Mouse (Mus musculus) CH12.LX (cell line): ENCODE data around the gene Sbpl. TPM values are rescaled to one million over a fixed set of nuclear protein-coding genes. Genes with fewer than 3 reads are reported as not detected.

ENCODE experiments used
- DNase-seq: peaks from one replicate; pipeline ENCODE4 v3.0.0-alpha.2; 2013; ENCODE audit errors: extremely low read depth
- H3K27ac ChIP-seq: 2 replicates; pipeline ENCODE4 v1.5.1; 2012; ENCODE audit warnings: low read depth, mild to moderate bottlenecking, control low read depth, moderate library complexity; ENCODE audit not compliant: insufficient read depth
- H3K27me3 ChIP-seq: replicated peaks from 2 replicates; pipeline ENCODE3; 2012; ENCODE audit warnings: inconsistent platforms
- H3K36me3 ChIP-seq, 2 experiments: replicated peaks in 1 of 2; 2 replicates each; pipeline versions ENCODE3 to v1.6.1; 2012; ENCODE audit warnings: inconsistent platforms in 1 of 2, low read length in 1 of 2, mild to moderate bottlenecking in 1 of 2, mixed read lengths in 1 of 2, moderate library complexity in 1 of 2; ENCODE audit not compliant: control insufficient read depth in 1 of 2, insufficient read depth in 1 of 2
- H3K4me1 ChIP-seq, 2 experiments: 2 replicates each; pipeline ENCODE4 v1.6.1; 2012; ENCODE audit warnings: inconsistent platforms in 1 of 2, moderate library complexity in 1 of 2; ENCODE audit not compliant: insufficient read depth in 2 of 2, control insufficient read depth in 1 of 2
- H3K4me2 ChIP-seq: 2 replicates; pipeline ENCODE4 v1.6.1; 2012; ENCODE audit warnings: low read depth, mild to moderate bottlenecking, control low read depth; ENCODE audit not compliant: poor library complexity, insufficient read depth, severe bottlenecking
- H3K4me3 ChIP-seq, 3 experiments: fragments of 150-350 bp in 1 of 3; sonication (generic) in 1 of 3; replicated peaks in 1 of 3; 2 replicates each; pipeline versions ENCODE3 to v1.5.1; 2011 to 2012; ENCODE audit warnings: low read depth in 2 of 3, low read length in 2 of 3, mild to moderate bottlenecking in 2 of 3, moderate library complexity in 2 of 3, control low read depth in 1 of 3, improper control_type of control experiment in 1 of 3, inconsistent platforms in 1 of 3, mixed read lengths in 1 of 3; ENCODE audit not compliant: poor library complexity in 1 of 3
- H3K79me2 ChIP-seq: replicated peaks from 2 replicates; pipeline ENCODE4 v1.6.1; 2012; ENCODE audit warnings: mild to moderate bottlenecking, moderate library complexity; ENCODE audit not compliant: control insufficient read depth, poor library complexity, insufficient read depth, severe bottlenecking; ENCODE audit errors: extremely low read depth
- H3K9ac ChIP-seq: 2 replicates; pipeline ENCODE4 v1.6.1; 2012; ENCODE audit warnings: low read depth, mild to moderate bottlenecking, control low read depth, moderate library complexity; ENCODE audit not compliant: insufficient read depth
- H3K9me3 ChIP-seq: replicated peaks from 2 replicates; pipeline ENCODE3; 2012; ENCODE audit warnings: low read length, inconsistent platforms, mixed read lengths
- CHD1 ChIP-seq: IDR thresholded peaks from 2 replicates; pipeline ENCODE4 v1.6.1; 2012; ENCODE audit warnings: low read depth, low read length, improper control_type of control experiment, inconsistent platforms
- CHD2 ChIP-seq: IDR thresholded peaks from 2 replicates; pipeline ENCODE4 v1.6.1; 2011; ENCODE audit warnings: low read length, improper control_type of control experiment
- CTCF ChIP-seq, 2 experiments: IDR thresholded peaks in 1 of 2; conservative IDR thresholded peaks in 1 of 2; 2 replicates each; pipeline ENCODE4 v1.5.1; 2011 to 2012; ENCODE audit warnings: low read depth in 2 of 2, low read length in 2 of 2, improper control_type of control experiment in 1 of 2, inconsistent platforms in 1 of 2, mild to moderate bottlenecking in 1 of 2, moderate library complexity in 1 of 2
- E2F4 ChIP-seq: IDR thresholded peaks from 2 replicates; pipeline ENCODE4 v1.6.1; 2011; ENCODE audit warnings: low read depth, low read length, improper control_type of control experiment; ENCODE audit not compliant: insufficient replicate concordance
- EP300 ChIP-seq: IDR thresholded peaks from 2 replicates; pipeline ENCODE4 v1.6.1; 2011; ENCODE audit warnings: low read length, improper control_type of control experiment
- ETS1 ChIP-seq: conservative IDR thresholded peaks from 2 replicates; pipeline ENCODE4 v1.6.1; 2012; ENCODE audit warnings: low read depth, mild to moderate bottlenecking, inconsistent platforms, low read length, improper control_type of control experiment, moderate library complexity
- GABPA ChIP-seq: IDR thresholded peaks from 2 replicates; pipeline ENCODE4 v1.6.1; 2012; ENCODE audit warnings: low read depth, low read length, improper control_type of control experiment, inconsistent platforms; ENCODE audit not compliant: insufficient replicate concordance
- HCFC1 ChIP-seq: IDR thresholded peaks from 2 replicates; pipeline ENCODE4 v1.6.1; 2012; ENCODE audit warnings: low read depth, mild to moderate bottlenecking, inconsistent platforms, low read length, improper control_type of control experiment
- IRF4 ChIP-seq: IDR thresholded peaks from 2 replicates; pipeline ENCODE4 v1.6.1; 2014; ENCODE audit warnings: low read depth, mild to moderate bottlenecking, inconsistent platforms, low read length, improper control_type of control experiment
- JUN ChIP-seq: IDR thresholded peaks from 2 replicates; pipeline ENCODE4 v1.6.1; 2011; ENCODE audit warnings: low read depth, mild to moderate bottlenecking, low read length, improper control_type of control experiment, moderate library complexity; ENCODE audit not compliant: insufficient read depth
- JUND ChIP-seq: conservative IDR thresholded peaks from 2 replicates; pipeline ENCODE4 v1.6.1; 2011; ENCODE audit warnings: low read depth, low read length, improper control_type of control experiment
- KAT2A ChIP-seq: IDR thresholded peaks from 2 replicates; pipeline ENCODE4 v1.6.1; 2012; ENCODE audit warnings: low read length, improper control_type of control experiment, inconsistent platforms; ENCODE audit not compliant: insufficient replicate concordance
- MAFK ChIP-seq: IDR thresholded peaks from 2 replicates; pipeline ENCODE4 v1.6.1; 2011; ENCODE audit warnings: low read length, improper control_type of control experiment; ENCODE audit not compliant: insufficient replicate concordance
- MAZ ChIP-seq: IDR thresholded peaks from 2 replicates; pipeline ENCODE4 v1.6.1; 2012; ENCODE audit warnings: low read depth, mild to moderate bottlenecking, inconsistent platforms, low read length, improper control_type of control experiment, moderate library complexity
- MEF2A ChIP-seq: IDR thresholded peaks from 2 replicates; pipeline ENCODE4 v1.6.1; 2014; ENCODE audit warnings: low read depth, mild to moderate bottlenecking, inconsistent platforms, low read length, improper control_type of control experiment, borderline replicate concordance
- MXI1 ChIP-seq: IDR thresholded peaks from 2 replicates; pipeline ENCODE4 v1.6.1; 2011; ENCODE audit warnings: mild to moderate bottlenecking, low read depth, low read length, improper control_type of control experiment
- MYC ChIP-seq: IDR thresholded peaks from 2 replicates; pipeline ENCODE4 v1.6.1; 2011; ENCODE audit warnings: low read depth, mild to moderate bottlenecking, improper control_type of control experiment, low read length
- NELFE ChIP-seq: IDR thresholded peaks from 2 replicates; pipeline ENCODE4 v1.6.1; 2011; ENCODE audit warnings: low read depth, low read length, improper control_type of control experiment
- PAX5 ChIP-seq: IDR thresholded peaks from 2 replicates; pipeline ENCODE4 v1.6.1; 2012; ENCODE audit warnings: low read length, inconsistent platforms, mixed read lengths
- POLR2A ChIP-seq: IDR thresholded peaks from 2 replicates; pipeline ENCODE4 v1.6.1; 2011; ENCODE audit warnings: low read depth, mild to moderate bottlenecking, improper control_type of control experiment, low read length
- POLR2AphosphoS2 ChIP-seq: IDR thresholded peaks from 2 replicates; pipeline ENCODE4 v1.6.1; 2011; ENCODE audit warnings: low read depth, low read length, improper control_type of control experiment
- RAD21 ChIP-seq: IDR thresholded peaks from 2 replicates; pipeline ENCODE4 v1.6.1; 2011; ENCODE audit warnings: low read depth, mild to moderate bottlenecking, low read length, improper control_type of control experiment, moderate library complexity
- RCOR1 ChIP-seq: conservative IDR thresholded peaks from 2 replicates; pipeline ENCODE4 v1.6.1; 2012; ENCODE audit warnings: low read depth, mild to moderate bottlenecking, inconsistent platforms, low read length, improper control_type of control experiment
- SIN3A ChIP-seq: IDR thresholded peaks from 2 replicates; pipeline ENCODE4 v1.6.1; 2012; ENCODE audit warnings: low read length, improper control_type of control experiment, inconsistent platforms
- SMC3 ChIP-seq: IDR thresholded peaks from 2 replicates; pipeline ENCODE4 v1.6.1; 2011; ENCODE audit warnings: low read depth, low read length, improper control_type of control experiment
- TBP ChIP-seq: conservative IDR thresholded peaks from 2 replicates; pipeline ENCODE4 v1.6.1; 2011; ENCODE audit warnings: low read depth, low read length, improper control_type of control experiment
- TCF12 ChIP-seq: IDR thresholded peaks from 2 replicates; pipeline ENCODE4 v1.6.1; 2014; ENCODE audit warnings: low read depth, mild to moderate bottlenecking, inconsistent platforms, low read length, improper control_type of control experiment
- UBTF ChIP-seq: IDR thresholded peaks from 2 replicates; pipeline ENCODE4 v1.6.1; 2012; ENCODE audit warnings: low read depth, mild to moderate bottlenecking, inconsistent platforms, low read length, improper control_type of control experiment, moderate library complexity
- USF1 ChIP-seq: IDR thresholded peaks from 2 replicates; pipeline ENCODE4 v1.6.1; 2014; ENCODE audit warnings: low read depth, mild to moderate bottlenecking, inconsistent platforms, low read length, improper control_type of control experiment
- ZC3H11A ChIP-seq: IDR thresholded peaks from 2 replicates; pipeline ENCODE4 v1.6.1; 2012; ENCODE audit warnings: low read depth, mild to moderate bottlenecking, inconsistent platforms, low read length, improper control_type of control experiment
- ZKSCAN1 ChIP-seq: IDR thresholded peaks from 2 replicates; pipeline ENCODE4 v1.6.1; 2012; ENCODE audit warnings: low read depth, inconsistent platforms, low read length, improper control_type of control experiment, borderline replicate concordance
- ZMIZ1 ChIP-seq: IDR thresholded peaks from 2 replicates; pipeline ENCODE4 v1.6.1; 2012; ENCODE audit warnings: low read depth, mild to moderate bottlenecking, inconsistent platforms, low read length, improper control_type of control experiment
- ZNF384 ChIP-seq: IDR thresholded peaks from 2 replicates; pipeline ENCODE4 v1.6.1; 2012; ENCODE audit warnings: low read depth, low read length, improper control_type of control experiment, inconsistent platforms
- dilution Hi-C: fragments of 300-500 bp; cut with MboI; formaldehyde crosslinking; loops from 2 replicates; pipeline ENCODE4 v1.14.3; 2020; ENCODE audit warnings: low sequenced_read_pairs; ENCODE audit not compliant: extremely low pct_unique_long_range_greater_than_20kb, extremely low pct_ligation_motif_present
- in situ Hi-C: fragments of 300-500 bp; cut with MboI; formaldehyde crosslinking; loops from 3 replicates; pipeline ENCODE4 v1.14.3; 2019; ENCODE audit warnings: low sequenced_read_pairs, low pct_ligation_motif_present, low pct_unique_long_range_greater_than_20kb, mixed read lengths
- polyA plus RNA-seq: library from polyadenylated mRNA; unstranded; fragments of >175 nt; gene quantifications from 2 replicates; pipeline ENCODE4 v1.2.1, GENCODE M21; 2012; ENCODE audit warnings: low read depth; ENCODE audit not compliant: insufficient read length
- total RNA-seq, 2 experiments: library from RNA; depleted of rRNA; stranded (reverse); fragments of 300-350 nt in 1 of 2; fragments of >200 nt in 1 of 2; gene quantifications; 2 replicates each; pipeline ENCODE4 v1.2.3; 2012 to 2014

The Sbpl gene
- total and polyA plus RNA-seq, 3 experiments, result not detected

- Histone ChIP-seq H3K27ac (no peak overlapping the region), H3K79me2 (no peaks in the 10 kb centered on the region)
- dilution Hi-C loops, result no loop called here
- TF ChIP-seq TBP (no peak), CTCF (conservative IDR thresholded peaks at IDR 0.05 in 1 of 2, IDR thresholded peaks at IDR 0.05 in 1 of 2; ENCODE audit: low read depth in 2 of 2, low read length in 2 of 2) (peak; percentile 32 to 83; a peak in 3 of 4 replicates), RAD21 (peak; percentile 69), SMC3 (peak; percentile 76), ZC3H11A (peak; percentile 22; the same call in 1 of the 2 replicates)
- TF ChIP-seq, all 38 proteins: peak for 4
- Histone ChIP-seq H3K36me3 (no peaks in the 10 kb centered on the region), H3K4me3 (no peak overlapping the region), H3K4me2 (no peak overlapping the region), H3K9ac (no peak overlapping the region), H3K9me3 (no peaks in the 10 kb centered on the region), H3K4me1 (peaks cover 21 to 41% of the 10 kb centered on the region in 2 experiments), H3K27me3 (no peaks in the 10 kb centered on the region)
- DNase-seq, result peak; percentile 70
- in situ Hi-C loops, result loop anchor here (10.0 kb wide), 3 partner anchors 104 to 304 kb away; partner anchors contain the start of genes Bicdl2, Flywch1 and Prss21
These were observed 14.2 kb upstream of the Sbpl start for GRCm38 (mm10) chr17:23969231-23969630.

GRCm38 (mm10) chr17:23968780-23969179 lies 13.7 kb upstream of the Sbpl start:
- in situ Hi-C loops, result loop anchor here (10.0 kb wide), 3 partner anchors 104 to 304 kb away; partner anchors contain the start of genes Bicdl2, Flywch1 and Prss21
- Histone ChIP-seq H3K27ac (no peak overlapping the region), H3K4me3 (no peak overlapping the region), H3K4me1 (peaks cover 21 to 41% of the 10 kb centered on the region in 2 experiments), H3K4me2 (no peak overlapping the region), H3K79me2 (no peaks in the 10 kb centered on the region), H3K9me3 (no peaks in the 10 kb centered on the region), H3K9ac (no peak overlapping the region), H3K36me3 (no peaks in the 10 kb centered on the region), H3K27me3 (no peaks in the 10 kb centered on the region)
- dilution Hi-C loops, result no loop called here
- peak; percentile 31 for DNase-seq
- no peak for TF ChIP-seq MEF2A
- TF ChIP-seq E2F4, result no peak
- TF ChIP-seq HCFC1, result no peak
- no peak for TF ChIP-seq MAFK
- no peak; the same call in 1 of the 2 replicates for TF ChIP-seq JUND
- TF ChIP-seq PAX5, result no peak
- no peak for TF ChIP-seq NELFE
- no peak for TF ChIP-seq MAZ
- TF ChIP-seq CHD2, result no peak
- TF ChIP-seq JUN, result no peak; the same call in 1 of the 2 replicates
- no peak for TF ChIP-seq GABPA
- TF ChIP-seq MYC, result no peak
- TF ChIP-seq EP300, result no peak; the same call in 1 of the 2 replicates
- TF ChIP-seq ZKSCAN1, result no peak
- TF ChIP-seq KAT2A, result no peak
- no peak for TF ChIP-seq UBTF
- TF ChIP-seq TBP, result no peak
- no peak for TF ChIP-seq ETS1
- TF ChIP-seq MXI1, result no peak
- no peak for TF ChIP-seq RCOR1
- no peak for TF ChIP-seq USF1
- peak; percentile 55; the same call in 1 of the 2 replicates for TF ChIP-seq SIN3A
- TF ChIP-seq ZNF384, result no peak
- TF ChIP-seq IRF4, result 0 out of 2 replicates have a peak, but pooled peaks have one; percentile 9
- no peak for TF ChIP-seq TCF12
- no peak for TF ChIP-seq POLR2A
- no peak for TF ChIP-seq ZMIZ1
- no peak for TF ChIP-seq CHD1
- TF ChIP-seq CTCF (conservative IDR thresholded peaks at IDR 0.05 in 1 of 2, IDR thresholded peaks at IDR 0.05 in 1 of 2; ENCODE audit: low read depth in 2 of 2, low read length in 2 of 2), result peak; percentile 8 to 66; a peak in 2 of 4 replicates
- TF ChIP-seq SMC3, result peak; percentile 43
- TF ChIP-seq RAD21, result peak; percentile 28
- TF ChIP-seq POLR2AphosphoS2, result no peak
